Mouse (Mus musculus) layer of hippocampus, postnatal 36 days (tissue): ENCODE results near the gene Nfam1. TPM values are rescaled to one million over a fixed set of nuclear protein-coding genes. Genes with fewer than 3 reads are reported as not detected.

Source experiments
- DNase-seq, 2 experiments: peaks; one replicate each; pipeline ENCODE4 v3.0.0; 2022
- total RNA-seq, 2 experiments: library from RNA; stranded (reverse); gene quantifications; 2 replicates each; pipeline ENCODE4 v1.2.3; 2021

Nfam1 gene
- total RNA-seq, 2 experiments from 2014 or later, result 1.8 to 2.1 TPM

GRCm38 (mm10) chr15:83037755-83038483 lies 4.8 kb upstream of the Nfam1 start:
- peak; percentile 85 to 88 for DNase-seq

GRCm38 (mm10) chr15:83036900-83037519 lies 3.9 kb upstream of the Nfam1 start:
- no peak for DNase-seq

GRCm38 (mm10) chr15:83036089-83036488 lies 3.0 kb upstream of the Nfam1 start:
- DNase-seq, result no peak

GRCm38 (mm10) chr15:83034275-83034977 lies 1.3 kb upstream of the Nfam1 start:
- DNase-seq, result peak; percentile 63 to 69

GRCm38 (mm10) chr15:83030884-83031283 lies 2.2 kb downstream of the Nfam1 start:
- DNase-seq, result no peak

GRCm38 (mm10) chr15:83029725-83030718 lies 3.1 kb downstream of the Nfam1 start:
- no peak for DNase-seq

GRCm38 (mm10) chr15:83026129-83026528 lies 7.0 kb downstream of the Nfam1 start:
- DNase-seq, result no peak

- DNase-seq, result no peak
Measured at GRCm38 (mm10) chr15:83025041-83025760, 7.9 kb downstream of the Nfam1 start.

GRCm38 (mm10) chr15:83022947-83023346 lies 10.2 kb downstream of the Nfam1 start:
- DNase-seq, result no peak

- peak; percentile 72 to 79 for DNase-seq
Measured at GRCm38 (mm10) chr15:83010990-83011664, 22.0 kb downstream of the Nfam1 start.

- DNase-seq, result no peak
Measured at GRCm38 (mm10) chr15:83010423-83010822, 22.7 kb downstream of the Nfam1 start.

GRCm38 (mm10) chr15:83009532-83009931 lies 23.6 kb downstream of the Nfam1 start:
- no peak for DNase-seq

- no peak for DNase-seq
Measured at GRCm38 (mm10) chr15:83008761-83009423, 24.2 kb downstream of the Nfam1 start.

GRCm38 (mm10) chr15:83007346-83007920 lies 25.7 kb downstream of the Nfam1 start:
- DNase-seq, result no peak

- DNase-seq, result peak; percentile 90 to 91
Measured at GRCm38 (mm10) chr15:83002665-83003548, 30.2 kb downstream of the Nfam1 start.

- no peak for DNase-seq
Measured at GRCm38 (mm10) chr15:82998811-82999221, 34.3 kb downstream of the Nfam1 start.

GRCm38 (mm10) chr15:82996431-82996830 lies 36.7 kb downstream of the Nfam1 start:
- no peak for DNase-seq

GRCm38 (mm10) chr15:82995239-82995638 lies 37.9 kb downstream of the Nfam1 start:
- DNase-seq, result peak in 1 of 2 experiments; percentile 25

- no peak for DNase-seq
Measured at GRCm38 (mm10) chr15:82992911-82993310, 40.2 kb downstream of the Nfam1 start.
